Mouse (Mus musculus): ENCODE data around the gene Olfr30. TPM values are rescaled to one million over a fixed set of nuclear protein-coding genes. Genes with fewer than 3 reads are reported as not detected.

The Olfr30 gene
- polyA plus RNA-seq, 1 experiment from 2014 or later = not detected

Other genes starting within 250 kb of the Olfr30 start
- 0.06 TPM in 1 of 2 replicates, not detected in the other for gene 4930438A08Rik, start 187.5 kb downstream of the Olfr30 start, polyA plus RNA-seq (2016; fragmentation: Nextera tagmentation; extraction: Ambion mirVana)
- gene Zfp692, start 155.2 kb downstream of the Olfr30 start, polyA plus RNA-seq (2016; fragmentation: Nextera tagmentation; extraction: Ambion mirVana) = 27.7 and 29.7 TPM in 2 replicates
- gene Zfp672, start 131.9 kb downstream of the Olfr30 start, polyA plus RNA-seq (2016; fragmentation: Nextera tagmentation; extraction: Ambion mirVana) = 24.7 and 27.1 TPM in 2 replicates
- gene Sh3bp5l, start 131.5 kb downstream of the Olfr30 start, polyA plus RNA-seq (2016; fragmentation: Nextera tagmentation; extraction: Ambion mirVana) = 40.7 and 44.3 TPM in 2 replicates
- gene Lypd8, start 83.2 kb downstream of the Olfr30 start, polyA plus RNA-seq (2016; fragmentation: Nextera tagmentation; extraction: Ambion mirVana) = not detected in 2 replicates
- gene 1810065E05Rik, start 41.2 kb downstream of the Olfr30 start, polyA plus RNA-seq (2016; fragmentation: Nextera tagmentation; extraction: Ambion mirVana) = not detected in 2 replicates
- gene Gm12253, start 29.7 kb downstream of the Olfr30 start, polyA plus RNA-seq (2016; fragmentation: Nextera tagmentation; extraction: Ambion mirVana) = not detected in 2 replicates
- not detected in 2 replicates for gene Lypd9, start 9.3 kb downstream of the Olfr30 start, polyA plus RNA-seq (2016; fragmentation: Nextera tagmentation; extraction: Ambion mirVana)
- gene Olfr332, start 30.3 kb upstream of the Olfr30 start, polyA plus RNA-seq (2016; fragmentation: Nextera tagmentation; extraction: Ambion mirVana) = not detected in 2 replicates
- not detected in 2 replicates for gene Olfr331, start 40.3 kb upstream of the Olfr30 start, polyA plus RNA-seq (2016; fragmentation: Nextera tagmentation; extraction: Ambion mirVana)
- not detected in 2 replicates for gene Olfr330, start 72.6 kb upstream of the Olfr30 start, polyA plus RNA-seq (2016; fragmentation: Nextera tagmentation; extraction: Ambion mirVana)
- gene Olfr329-ps, start 84.2 kb upstream of the Olfr30 start, polyA plus RNA-seq (2016; fragmentation: Nextera tagmentation; extraction: Ambion mirVana) = not detected in 2 replicates
- 0.05 TPM in 2 replicates for gene Olfr328, start 93.4 kb upstream of the Olfr30 start, polyA plus RNA-seq (2016; fragmentation: Nextera tagmentation; extraction: Ambion mirVana)
- gene Olfr224, start 108.3 kb upstream of the Olfr30 start, polyA plus RNA-seq (2016; fragmentation: Nextera tagmentation; extraction: Ambion mirVana) = not detected in 2 replicates
- not detected in 2 replicates for gene Olfr325, start 115.5 kb upstream of the Olfr30 start, polyA plus RNA-seq (2016; fragmentation: Nextera tagmentation; extraction: Ambion mirVana)
- gene Olfr324, start 132.8 kb upstream of the Olfr30 start, polyA plus RNA-seq (2016; fragmentation: Nextera tagmentation; extraction: Ambion mirVana) = not detected in 2 replicates
- not detected in 2 replicates for gene 2210407C18Rik, start 153.8 kb upstream of the Olfr30 start, polyA plus RNA-seq (2016; fragmentation: Nextera tagmentation; extraction: Ambion mirVana)
- not detected in 2 replicates for gene Olfr323, start 168.2 kb upstream of the Olfr30 start, polyA plus RNA-seq (2016; fragmentation: Nextera tagmentation; extraction: Ambion mirVana)
- 0.54 and 0.62 TPM in 2 replicates for gene Trim58, start 178.2 kb upstream of the Olfr30 start, polyA plus RNA-seq (2016; fragmentation: Nextera tagmentation; extraction: Ambion mirVana)
- 0.05 TPM in 1 of 2 replicates, not detected in the other for gene Olfr322, start 196.5 kb upstream of the Olfr30 start, polyA plus RNA-seq (2016; fragmentation: Nextera tagmentation; extraction: Ambion mirVana)
- not detected in 2 replicates for gene Olfr320, start 218.8 kb upstream of the Olfr30 start, polyA plus RNA-seq (2016; fragmentation: Nextera tagmentation; extraction: Ambion mirVana)
- gene Olfr319, start 236.9 kb upstream of the Olfr30 start, polyA plus RNA-seq (2016; fragmentation: Nextera tagmentation; extraction: Ambion mirVana) = not detected in 2 replicates